Mouse (Mus musculus): ENCODE measurements at regions not wholly inside any gene's neighbourhood (a gene's known extent, or its start where the extent isn't known, plus 50 kb on each side); places are given as distances from the start of the nearest gene placed in this dataset.

- Histone ChIP-seq H3K27me3 (replicated peaks; ENCODE audit: control insufficient read depth, insufficient read depth, low read length) (no peaks in the 10 kb centered on the region), H3K4me1 (ENCODE audit: control insufficient read depth, insufficient read depth, low read length) (peaks cover 18% of the 10 kb centered on the region; the same call in 1 of the 2 replicates), H3K4me3 (ENCODE audit: insufficient read depth, low read depth, low read length) (no peak overlapping the region), H3K27ac (ENCODE audit: insufficient read depth, low read depth, low read length) (peak overlapping the region; percentile 16; the same call in 1 of the 2 replicates), H3K36me3 (ENCODE audit: control insufficient read depth, insufficient read depth, low read length) (no peaks in the 10 kb centered on the region)
- TF ChIP-seq POLR2A (IDR thresholded peaks at IDR 0.05; ENCODE audit: low read depth, low read length) (no peak), CTCF (conservative IDR thresholded peaks at IDR 0.05; ENCODE audit: insufficient read depth, insufficient read length, low read depth, low read length) (no peak)
- 75% methylated on average over 1 of the region's 1 CpGs for WGBS
- DNase-seq, result peak; percentile 78
These were observed 59.5 kb upstream of the Abcd3 start for GRCm38 (mm10) chr3:121874576-121874975.

GRCm38 (mm10) chr3:121873572-121873971, 58.5 kb upstream of the Abcd3 start:
- no peaks in the 10 kb centered on the region for H3K27me3 ChIP-seq (replicated peaks; ENCODE audit: control insufficient read depth, insufficient read depth, low read length)
- no peak overlapping the region for H3K4me3 ChIP-seq (ENCODE audit: insufficient read depth, low read depth, low read length)
- peaks cover 18% of the 10 kb centered on the region; the same call in 1 of the 2 replicates for H3K4me1 ChIP-seq (ENCODE audit: control insufficient read depth, insufficient read depth, low read length)
- DNase-seq, result no peak
- H3K36me3 ChIP-seq (ENCODE audit: control insufficient read depth, insufficient read depth, low read length), result no peaks in the 10 kb centered on the region
- no peak for TF ChIP-seq CTCF (conservative IDR thresholded peaks at IDR 0.05; ENCODE audit: insufficient read depth, insufficient read length, low read depth, low read length)
- no peak for TF ChIP-seq POLR2A (IDR thresholded peaks at IDR 0.05; ENCODE audit: low read depth, low read length)
- 62% methylated on average over 2 of the region's 2 CpGs for WGBS
- H3K27ac ChIP-seq (ENCODE audit: insufficient read depth, low read depth, low read length), result no peak overlapping the region

DNA sequence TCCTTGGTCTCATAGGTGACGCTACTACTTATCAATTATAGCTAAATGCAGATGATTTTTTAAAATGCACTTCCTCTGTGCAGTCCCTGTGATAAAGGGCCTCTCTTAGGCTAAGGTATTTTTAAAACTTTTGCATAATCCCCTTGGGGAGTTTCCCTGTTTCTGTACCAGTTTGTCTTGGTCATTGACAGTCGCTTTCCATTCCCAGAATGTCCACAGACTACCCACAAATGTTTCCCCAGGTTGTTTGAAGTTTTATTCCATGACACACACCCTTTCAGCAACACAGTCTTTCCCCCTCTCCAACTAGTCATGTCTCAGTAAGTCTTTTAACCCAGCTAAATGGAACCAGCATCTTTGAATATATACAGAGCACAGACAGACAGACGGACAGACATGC, 57.6 kb upstream of the Abcd3 start:
- no peak for DNase-seq
- TF ChIP-seq CTCF (conservative IDR thresholded peaks at IDR 0.05; ENCODE audit: insufficient read depth, insufficient read length, low read depth, low read length) (no peak), POLR2A (IDR thresholded peaks at IDR 0.05; ENCODE audit: low read depth, low read length) (no peak)
- 89% methylated on average over 3 of the region's 3 CpGs for WGBS
- Histone ChIP-seq H3K36me3 (ENCODE audit: control insufficient read depth, insufficient read depth, low read length) (no peaks in the 10 kb centered on the region), H3K27ac (ENCODE audit: insufficient read depth, low read depth, low read length) (no peak overlapping the region), H3K4me1 (ENCODE audit: control insufficient read depth, insufficient read depth, low read length) (peaks cover 21% of the 10 kb centered on the region; the same call in 1 of the 2 replicates), H3K27me3 (replicated peaks; ENCODE audit: control insufficient read depth, insufficient read depth, low read length) (no peaks in the 10 kb centered on the region), H3K4me3 (ENCODE audit: insufficient read depth, low read depth, low read length) (no peak overlapping the region)

- no peaks in the 10 kb centered on the region for H3K27me3 ChIP-seq (replicated peaks; ENCODE audit: control insufficient read depth, insufficient read depth, low read length)
- peak overlapping the region; percentile 31; the same call in 1 of the 2 replicates for H3K27ac ChIP-seq (ENCODE audit: insufficient read depth, low read depth, low read length)
- no peak overlapping the region for H3K4me3 ChIP-seq (ENCODE audit: insufficient read depth, low read depth, low read length)
- no peak for TF ChIP-seq POLR2A (IDR thresholded peaks at IDR 0.05; ENCODE audit: low read depth, low read length)
- no peak for TF ChIP-seq CTCF (conservative IDR thresholded peaks at IDR 0.05; ENCODE audit: insufficient read depth, insufficient read length, low read depth, low read length)
- 69% methylated on average over 4 of the region's 4 CpGs for WGBS
- peak; percentile 67 for DNase-seq
- H3K36me3 ChIP-seq (ENCODE audit: control insufficient read depth, insufficient read depth, low read length), result no peaks in the 10 kb centered on the region
- peaks cover 25% of the 10 kb centered on the region; the same call in 1 of the 2 replicates for H3K4me1 ChIP-seq (ENCODE audit: control insufficient read depth, insufficient read depth, low read length)
These were observed 56.7 kb upstream of the Abcd3 start for GRCm38 (mm10) chr3:121871795-121872194.

- no peak for DNase-seq
- H3K4me1 ChIP-seq (ENCODE audit: control insufficient read depth, insufficient read depth, low read length), result peaks cover 24% of the 10 kb centered on the region; the same call in 1 of the 2 replicates
- H3K27me3 ChIP-seq (replicated peaks; ENCODE audit: control insufficient read depth, insufficient read depth, low read length), result no peaks in the 10 kb centered on the region
- H3K36me3 ChIP-seq (ENCODE audit: control insufficient read depth, insufficient read depth, low read length), result no peaks in the 10 kb centered on the region
- no peak overlapping the region for H3K4me3 ChIP-seq (ENCODE audit: insufficient read depth, low read depth, low read length)
- WGBS, result 73% methylated on average over 6 of the region's 6 CpGs
- no peak overlapping the region for H3K27ac ChIP-seq (ENCODE audit: insufficient read depth, low read depth, low read length)
- TF ChIP-seq POLR2A (IDR thresholded peaks at IDR 0.05; ENCODE audit: low read depth, low read length) (no peak), CTCF (conservative IDR thresholded peaks at IDR 0.05; ENCODE audit: insufficient read depth, insufficient read length, low read depth, low read length) (no peak)
These were observed 55.6 kb upstream of the Abcd3 start for GRCm38 (mm10) chr3:121870726-121871125.

- TF ChIP-seq CTCF (conservative IDR thresholded peaks at IDR 0.05; ENCODE audit: insufficient read depth, insufficient read length, low read depth, low read length) (no peak), POLR2A (IDR thresholded peaks at IDR 0.05; ENCODE audit: low read depth, low read length) (no peak)
- 61% methylated on average over 4 of the region's 4 CpGs for WGBS
- no peak overlapping the region for H3K27ac ChIP-seq (ENCODE audit: insufficient read depth, low read depth, low read length)
These were observed 54.6 kb upstream of the Abcd3 start for GRCm38 (mm10) chr3:121869694-121870093.

DNA sequence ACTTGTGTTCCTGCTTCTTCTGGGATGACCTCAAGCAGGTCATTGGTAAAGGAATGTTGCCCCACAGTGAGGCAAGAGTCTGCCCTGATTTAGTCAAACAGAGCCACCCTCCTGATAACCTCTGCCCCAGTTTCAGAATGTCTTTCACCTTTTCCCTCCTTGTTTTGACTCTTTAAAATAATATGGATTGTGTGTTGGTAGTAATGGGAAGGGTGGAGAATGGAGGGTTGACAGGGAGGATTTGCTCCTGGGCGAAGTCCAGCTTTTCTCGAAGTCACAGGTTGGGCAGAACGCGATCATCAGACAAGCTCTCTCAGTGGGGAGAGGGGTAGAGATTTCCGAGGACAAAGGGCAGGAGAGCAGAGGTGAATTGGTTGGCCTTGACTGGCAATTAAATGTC, 52.2 kb upstream of the Abcd3 start:
- Histone ChIP-seq H3K36me3 (ENCODE audit: control insufficient read depth, insufficient read depth, low read length) (no peaks in the 10 kb centered on the region), H3K4me1 (ENCODE audit: control insufficient read depth, insufficient read depth, low read length) (peaks cover 19% of the 10 kb centered on the region; the same call in 1 of the 2 replicates), H3K27me3 (replicated peaks; ENCODE audit: control insufficient read depth, insufficient read depth, low read length) (no peaks in the 10 kb centered on the region), H3K27ac (ENCODE audit: insufficient read depth, low read depth, low read length) (peak overlapping the region; percentile 70), H3K4me3 (ENCODE audit: insufficient read depth, low read depth, low read length) (no peak overlapping the region)
- 26% methylated on average over 5 of the region's 5 CpGs for WGBS
- DNase-seq, result peak; percentile 74
- TF ChIP-seq CTCF (conservative IDR thresholded peaks at IDR 0.05; ENCODE audit: insufficient read depth, insufficient read length, low read depth, low read length) (no peak), POLR2A (IDR thresholded peaks at IDR 0.05; ENCODE audit: low read depth, low read length) (no peak)

More at GRCm38 (mm10) chr3:121869694-121870093, 54.6 kb upstream of the Abcd3 start:
- Histone ChIP-seq H3K27me3 (replicated peaks; ENCODE audit: control insufficient read depth, insufficient read depth, low read length) (no peaks in the 10 kb centered on the region), H3K4me3 (ENCODE audit: insufficient read depth, low read depth, low read length) (no peak overlapping the region), H3K4me1 (ENCODE audit: control insufficient read depth, insufficient read depth, low read length) (peaks cover 23% of the 10 kb centered on the region; the same call in 1 of the 2 replicates), H3K36me3 (ENCODE audit: control insufficient read depth, insufficient read depth, low read length) (no peaks in the 10 kb centered on the region)
- no peak for DNase-seq
